Mouse (Mus musculus) forebrain, embryonic 15.5 days (tissue): Measurements from ENCODE around the gene Rhag. TPM values are rescaled to one million over a fixed set of nuclear protein-coding genes. Genes with fewer than 3 reads are reported as not detected.

Experiments used
- ATAC-seq: fragments of 200-750 bp; cut with Nextera tagmentation; replicated peaks from 2 replicates; pipeline ENCODE4 v1.8.0; 2017; ENCODE audit warnings: mild to moderate bottlenecking, moderate TSS enrichment, moderate library complexity
- H3K27ac ChIP-seq: fragments of 300-500 bp; sonication (generic); replicated peaks from 2 replicates; pipeline ENCODE4 v1.5.1; 2015; ENCODE audit warnings: mild to moderate bottlenecking, inconsistent platforms
- H3K27me3 ChIP-seq: fragments of 300-500 bp; sonication (generic); 2 replicates; pipeline ENCODE4 v1.6.1; 2015; ENCODE audit warnings: inconsistent platforms
- H3K36me3 ChIP-seq: fragments of 300-500 bp; sonication (generic); 2 replicates; pipeline ENCODE4 v1.6.1; 2015; ENCODE audit warnings: mild to moderate bottlenecking, inconsistent platforms
- H3K4me1 ChIP-seq: fragments of 300-500 bp; sonication (generic); 2 replicates; pipeline ENCODE4 v1.6.1; 2015; ENCODE audit warnings: inconsistent platforms
- H3K4me2 ChIP-seq: fragments of 300-500 bp; sonication (generic); replicated peaks from 2 replicates; pipeline ENCODE4 v1.6.1; 2015; ENCODE audit warnings: mild to moderate bottlenecking, inconsistent platforms
- H3K4me3 ChIP-seq: fragments of 300-500 bp; sonication (generic); 2 replicates; pipeline ENCODE4 v1.5.1; 2015; ENCODE audit warnings: mild to moderate bottlenecking, inconsistent platforms
- H3K9ac ChIP-seq: fragments of 300-500 bp; sonication (generic); replicated peaks from 2 replicates; pipeline ENCODE4 v1.6.1; 2015; ENCODE audit warnings: mild to moderate bottlenecking, inconsistent platforms
- H3K9me3 ChIP-seq: fragments of 300-500 bp; sonication (generic); 2 replicates; pipeline ENCODE4 v1.6.1; 2016; ENCODE audit warnings: inconsistent platforms
- WGBS: fragments of 180-500 bp; shearing (Covaris S2); methylation state at CpG from one replicate; pipeline ENCODE4 v1.1.7; 2015; ENCODE audit warnings: mixed read lengths; 5-methylcytosine and 5-hydroxymethylcytosine counted together
- polyA plus RNA-seq: library from polyadenylated mRNA; unstranded; fragments of >200 nt; fragmentation: Nextera tagmentation; extraction: Ambion mirVana; gene quantifications from 2 replicates; pipeline ENCODE4 v1.2.1, GENCODE M21; 2015

Rhag gene
- polyA plus RNA-seq, result 0.15 and 0.17 TPM in 2 replicates

DNA sequence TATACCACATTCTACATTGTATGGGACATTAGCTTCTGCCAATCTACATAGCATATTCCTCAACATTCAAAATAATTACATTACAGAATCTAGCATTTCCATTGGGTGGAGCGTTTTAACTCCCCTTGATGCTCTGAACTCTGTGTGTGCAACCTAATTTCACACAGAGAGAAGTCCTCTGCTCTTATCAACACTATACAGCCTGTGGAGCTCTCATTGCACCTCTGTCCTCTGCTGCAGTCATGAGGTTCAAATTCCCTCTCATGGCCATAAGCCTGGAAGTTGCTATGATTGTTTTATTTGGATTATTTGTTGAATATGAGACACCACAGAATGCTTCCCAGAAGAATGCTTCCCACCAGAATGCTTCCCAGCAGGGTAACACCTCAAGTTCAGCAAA, at the start of gene Rhag:
Gene Rhag, plus strand, starts transcription at position 193 of the 400 bp plus-strand sequence.
- H3K27ac ChIP-seq, result no peak within 1 kb of the TSS
- H3K4me2 ChIP-seq, result no peak within 1 kb of the TSS
- no peak for ATAC-seq
- H3K9ac ChIP-seq, result no peak within 1 kb of the TSS
- H3K9me3 ChIP-seq, result no peaks in the 10 kb centered on the region
- no peaks in the 10 kb centered on the region for H3K27me3 ChIP-seq
- no peaks in the 10 kb centered on the region for H3K36me3 ChIP-seq
- no peaks in the 10 kb centered on the region for H3K4me1 ChIP-seq
- H3K4me3 ChIP-seq, result no peak within 1 kb of the TSS
- WGBS, result 77% methylated on average over 1 of the region's 1 CpGs

DNA sequence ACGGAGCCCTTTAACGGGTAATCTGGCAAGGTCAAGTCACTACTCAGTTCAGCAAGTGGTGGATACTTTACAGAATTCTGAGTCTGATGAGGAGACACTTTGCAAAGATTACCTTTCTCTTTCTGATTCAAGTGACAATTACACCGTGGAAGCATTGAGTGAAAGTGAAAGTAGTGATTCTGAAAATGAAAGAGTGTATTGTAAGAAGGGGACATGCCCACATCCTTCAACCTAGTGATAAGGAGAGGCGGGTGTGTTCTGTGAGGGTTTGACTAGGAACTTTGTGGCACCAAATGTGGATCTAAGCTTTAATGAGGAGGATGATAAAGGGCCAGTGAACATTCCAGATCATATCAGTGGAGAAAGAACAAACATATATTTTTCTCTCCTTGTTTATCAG, 47.3 kb upstream of the Rhag start:
- ATAC-seq, result no peak
- H3K27ac ChIP-seq, result no peak overlapping the region
- H3K9me3 ChIP-seq, result no peaks in the 10 kb centered on the region
- H3K36me3 ChIP-seq, result no peaks in the 10 kb centered on the region
- H3K4me1 ChIP-seq, result no peaks in the 10 kb centered on the region
- no peaks in the 10 kb centered on the region for H3K27me3 ChIP-seq
- H3K4me3 ChIP-seq, result no peak overlapping the region
- 78% methylated on average over 4 of the region's 4 CpGs for WGBS
- H3K9ac ChIP-seq, result no peak overlapping the region
- H3K4me2 ChIP-seq, result no peak overlapping the region

DNA sequence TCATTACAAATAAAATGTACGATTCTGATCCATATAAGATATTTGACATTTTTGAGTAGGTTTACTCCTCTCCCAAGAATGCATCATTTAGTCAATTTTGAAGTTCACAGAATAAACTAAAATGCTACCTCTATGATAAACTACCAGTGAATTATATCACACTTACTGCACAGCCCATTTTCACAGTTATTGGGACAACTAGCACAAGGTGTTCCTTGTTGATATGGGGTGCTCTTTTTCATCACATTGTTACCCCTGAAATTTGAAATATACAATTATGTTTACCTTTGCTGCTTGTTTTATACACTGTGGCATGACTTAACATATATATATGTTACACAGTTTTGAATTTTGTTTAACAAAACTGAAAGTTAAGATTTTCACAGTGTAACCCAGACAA, 43.8 kb upstream of the Rhag start:
- H3K9me3 ChIP-seq, result no peaks in the 10 kb centered on the region
- no peak overlapping the region for H3K9ac ChIP-seq
- no peak overlapping the region for H3K4me2 ChIP-seq
- no peaks in the 10 kb centered on the region for H3K27me3 ChIP-seq
- H3K4me1 ChIP-seq, result no peaks in the 10 kb centered on the region
- H3K36me3 ChIP-seq, result no peaks in the 10 kb centered on the region
- WGBS, result 87% methylated on average over 1 of the region's 1 CpGs
- H3K27ac ChIP-seq, result no peak overlapping the region
- no peak for ATAC-seq
- no peak overlapping the region for H3K4me3 ChIP-seq

DNA sequence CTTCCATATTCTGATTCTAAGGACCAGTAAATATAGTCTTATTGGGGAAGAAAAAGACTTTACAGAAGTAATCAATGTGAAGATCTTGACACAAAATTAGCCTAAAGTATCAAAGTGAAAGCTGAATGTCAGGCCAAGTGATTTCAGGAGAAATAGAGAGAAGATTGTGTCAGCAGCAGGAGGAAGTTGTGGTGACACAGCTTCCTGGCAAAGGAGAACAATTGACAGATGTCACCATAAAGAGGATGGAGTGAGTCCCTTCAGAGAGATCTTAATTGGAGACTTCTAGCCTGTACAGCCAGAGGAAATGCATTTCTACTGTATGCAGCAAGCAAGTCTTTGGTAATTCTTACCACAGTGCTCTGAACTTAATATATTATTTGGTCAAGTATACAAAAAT, 21.0 kb upstream of the Rhag start:
- ATAC-seq, result no peak
- no peak overlapping the region for H3K4me2 ChIP-seq

DNA sequence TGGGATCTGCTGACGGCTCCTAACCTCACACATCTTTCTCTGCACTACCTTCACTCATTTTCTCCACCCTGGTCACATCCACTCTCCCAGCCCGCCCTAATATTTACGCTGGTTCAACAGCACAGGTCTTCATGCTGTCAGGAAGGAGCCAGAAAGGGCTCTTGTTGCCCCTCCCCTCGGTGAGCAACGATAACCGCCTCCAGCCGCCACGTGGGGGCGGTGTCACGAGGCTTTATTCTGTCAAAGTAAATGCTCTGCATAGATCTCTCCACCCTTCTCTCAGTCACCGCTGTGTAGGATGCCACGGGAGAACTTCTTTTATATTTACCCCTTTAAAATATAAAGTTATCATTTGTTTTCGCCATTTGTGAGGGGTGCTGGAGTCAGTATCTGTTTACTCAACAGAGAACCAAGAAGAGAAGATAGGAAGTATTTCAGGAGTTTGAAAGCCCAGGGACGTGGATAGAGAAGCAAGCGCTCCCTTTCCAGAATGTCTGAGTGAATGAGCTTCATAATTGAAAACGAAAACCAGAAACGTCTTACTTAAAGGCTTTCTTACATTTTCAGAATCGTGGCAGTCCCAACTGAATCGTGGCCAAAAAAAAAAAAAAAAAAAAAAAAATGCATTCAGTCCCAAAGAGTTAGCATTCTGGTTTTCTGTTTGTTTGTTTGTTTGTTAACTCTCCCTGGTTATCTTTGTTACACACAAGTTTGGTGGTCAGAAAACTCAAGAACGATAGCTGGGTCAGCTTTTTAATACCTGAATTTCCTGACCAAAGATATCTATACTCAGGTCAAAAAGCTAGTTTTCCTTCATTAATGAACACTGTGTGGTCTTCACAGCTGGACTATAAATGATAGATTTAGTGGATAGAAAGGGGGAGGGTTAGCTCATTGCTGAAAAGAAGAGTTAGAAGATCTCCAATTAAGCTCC, 16.7 kb upstream of the Rhag start:
- H3K27ac ChIP-seq, result no peak overlapping the region
- no peaks in the 10 kb centered on the region for H3K9me3 ChIP-seq
- H3K4me2 ChIP-seq, result no peak overlapping the region
- no peak overlapping the region for H3K9ac ChIP-seq
- H3K27me3 ChIP-seq, result no peaks in the 10 kb centered on the region
- no peaks in the 10 kb centered on the region for H3K4me1 ChIP-seq
- no peak for ATAC-seq
- no peaks in the 10 kb centered on the region for H3K36me3 ChIP-seq
- no peak overlapping the region for H3K4me3 ChIP-seq
- 67% methylated on average over 20 of the region's 20 CpGs for WGBS

More for the DNA sequence above, 21.0 kb upstream of the Rhag start:
- H3K36me3 ChIP-seq, result no peaks in the 10 kb centered on the region
- no peak overlapping the region for H3K4me3 ChIP-seq
- no peaks in the 10 kb centered on the region for H3K27me3 ChIP-seq
- no peaks in the 10 kb centered on the region for H3K4me1 ChIP-seq
- no peak overlapping the region for H3K9ac ChIP-seq
- H3K9me3 ChIP-seq, result no peaks in the 10 kb centered on the region
- H3K27ac ChIP-seq, result no peak overlapping the region

DNA sequence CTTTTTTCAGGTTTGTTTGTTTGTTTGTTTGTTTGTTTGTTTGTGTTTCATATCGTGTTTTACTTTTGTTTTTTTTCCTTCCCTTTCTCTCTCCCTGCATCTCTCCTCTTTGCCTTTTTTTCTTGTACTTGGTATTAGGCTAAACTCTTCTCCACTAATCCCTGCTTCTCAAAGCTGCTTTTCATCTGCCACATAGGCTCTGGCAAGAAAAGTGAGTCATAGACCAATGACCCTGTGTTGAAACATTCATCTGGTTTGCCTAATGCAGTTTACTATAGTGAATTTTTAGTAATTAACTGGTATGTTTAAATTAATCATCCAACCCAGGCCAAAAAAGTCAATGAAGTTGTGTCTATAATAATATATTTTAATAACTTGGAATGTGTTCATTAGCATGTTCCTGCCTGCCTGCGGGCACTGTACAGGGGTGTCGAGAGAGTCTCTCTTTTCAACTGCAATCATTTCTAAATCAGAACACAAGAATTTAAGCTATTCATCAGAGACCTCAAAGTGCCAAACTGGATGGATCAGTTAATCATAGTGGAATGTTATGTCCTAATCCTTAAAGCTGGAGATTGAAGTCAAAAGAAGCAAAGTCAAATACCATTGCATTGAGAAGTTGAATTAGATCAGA, 8.1 kb upstream of the Rhag start:
- no peak for ATAC-seq
- no peak overlapping the region for H3K4me2 ChIP-seq
- WGBS, result 78% methylated on average over 3 of the region's 3 CpGs

DNA sequence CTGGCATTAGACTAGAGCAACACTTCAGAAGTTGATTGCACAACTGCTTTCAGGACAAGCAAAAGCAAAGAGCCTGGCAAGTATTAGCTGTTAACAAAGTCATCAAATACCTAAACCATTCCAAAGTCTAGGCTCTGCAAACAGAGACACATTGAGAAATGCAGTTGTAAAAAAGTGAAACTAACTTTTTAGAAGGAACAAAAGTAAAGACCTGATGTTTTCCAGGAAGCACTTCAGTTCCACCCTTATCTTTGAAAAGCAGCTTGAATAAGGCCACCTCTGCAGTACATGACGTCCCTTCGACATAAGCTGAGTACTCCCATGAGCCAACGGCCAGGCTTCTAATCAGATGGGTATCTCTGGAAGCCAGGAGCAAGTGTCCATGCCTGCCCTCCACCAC, 4.4 kb upstream of the Rhag start:
- Histone ChIP-seq H3K36me3 (no peaks in the 10 kb centered on the region), H3K4me1 (no peaks in the 10 kb centered on the region), H3K27ac (no peak overlapping the region), H3K27me3 (no peaks in the 10 kb centered on the region), H3K9ac (no peak overlapping the region), H3K9me3 (no peaks in the 10 kb centered on the region), H3K4me2 (no peak overlapping the region), H3K4me3 (no peak overlapping the region)
- WGBS, result 76% methylated on average over 3 of the region's 3 CpGs
- ATAC-seq, result no peak

More for the DNA sequence above, 8.1 kb upstream of the Rhag start:
- no peaks in the 10 kb centered on the region for H3K4me1 ChIP-seq
- H3K27me3 ChIP-seq, result no peaks in the 10 kb centered on the region
- H3K9me3 ChIP-seq, result no peaks in the 10 kb centered on the region
- no peak overlapping the region for H3K4me3 ChIP-seq
- H3K36me3 ChIP-seq, result no peaks in the 10 kb centered on the region
- no peak overlapping the region for H3K27ac ChIP-seq
- no peak overlapping the region for H3K9ac ChIP-seq

DNA sequence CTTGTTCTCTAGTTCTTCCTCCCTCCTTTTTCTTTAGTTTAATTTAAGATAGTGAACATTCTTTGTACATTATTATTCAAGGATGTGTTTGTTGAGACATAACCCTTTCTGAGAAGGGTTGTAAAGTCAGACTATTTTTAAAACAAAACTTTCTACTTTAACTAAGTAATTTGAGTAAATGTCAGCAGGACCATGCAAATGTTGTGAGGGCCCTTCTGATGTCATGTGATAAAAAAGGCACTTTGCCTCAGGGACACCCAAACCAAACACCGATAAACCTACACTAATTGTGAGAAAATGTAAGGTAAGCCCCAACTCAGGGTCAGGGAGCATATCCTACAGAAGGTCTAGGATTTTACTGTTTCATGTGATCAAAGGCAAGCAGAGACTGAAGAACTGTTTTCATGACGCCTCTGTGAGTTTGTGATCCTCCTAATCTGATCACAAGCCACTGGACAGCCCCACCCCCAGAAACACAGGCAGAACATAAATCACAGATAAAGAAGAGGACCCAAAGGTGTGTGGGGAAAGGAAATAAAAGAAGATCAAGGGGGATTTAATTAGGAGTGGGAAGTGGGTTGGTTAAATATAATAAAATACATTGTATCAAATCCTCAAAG, 3.9 kb upstream of the Rhag start, which contains the start of gene Crisp2:
Gene Crisp2, minus strand, starts transcription at position 51 of the 620 bp plus-strand sequence.
- WGBS, result 66% methylated on average over 2 of the region's 2 CpGs
- no peaks in the 10 kb centered on the region for H3K9me3 ChIP-seq
- no peaks in the 10 kb centered on the region for H3K27me3 ChIP-seq
- H3K4me3 ChIP-seq, result no peak within 1 kb of the TSS
- H3K36me3 ChIP-seq, result no peaks in the 10 kb centered on the region
- ATAC-seq, result no peak
- no peak within 1 kb of the TSS for H3K27ac ChIP-seq
- H3K4me1 ChIP-seq, result no peaks in the 10 kb centered on the region
- no peak within 1 kb of the TSS for H3K9ac ChIP-seq
- no peak within 1 kb of the TSS for H3K4me2 ChIP-seq

DNA sequence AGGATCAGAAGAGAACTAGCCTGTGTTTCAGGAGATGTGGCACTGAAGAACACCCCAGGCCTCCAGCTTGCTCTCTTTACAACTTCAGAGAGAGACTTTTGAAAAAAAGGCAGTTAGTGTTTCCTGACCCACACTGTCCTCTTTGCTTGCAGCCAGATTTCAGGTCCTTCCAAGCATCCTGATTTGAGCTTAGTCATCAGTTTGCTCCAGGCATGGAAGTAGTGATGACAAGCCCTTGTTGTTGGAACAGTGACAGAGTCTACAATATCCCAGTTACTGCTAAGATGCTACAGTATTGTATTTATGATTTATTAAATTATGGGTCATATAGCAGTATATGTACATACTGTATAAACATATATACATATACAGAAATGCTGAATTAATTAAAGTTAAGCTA, 2.9 kb upstream of the Rhag start:
- Histone ChIP-seq H3K9ac (no peak overlapping the region), H3K27ac (no peak overlapping the region), H3K27me3 (no peaks in the 10 kb centered on the region), H3K4me2 (no peak overlapping the region), H3K4me1 (no peaks in the 10 kb centered on the region), H3K4me3 (no peak overlapping the region), H3K36me3 (no peaks in the 10 kb centered on the region), H3K9me3 (no peaks in the 10 kb centered on the region)
- ATAC-seq, result no peak

DNA sequence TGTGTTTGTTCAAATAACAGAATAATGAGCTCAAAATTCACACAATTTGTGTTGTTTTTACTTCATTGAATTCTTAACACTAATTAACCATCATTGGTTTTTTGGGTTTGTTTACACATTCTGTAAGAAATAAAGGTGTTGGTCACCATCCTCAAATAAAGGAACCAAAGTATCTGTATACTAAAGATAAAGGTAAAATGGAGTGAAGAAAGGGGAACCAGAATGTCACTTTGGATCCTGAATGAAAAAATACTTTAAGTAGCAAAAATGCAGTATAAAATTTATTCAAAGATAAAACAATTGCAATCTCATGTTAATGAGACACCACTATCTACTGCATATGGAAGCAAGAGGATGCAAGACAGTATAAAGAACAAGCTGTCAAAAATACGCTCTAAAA, 634 bp downstream of the Rhag start:
- H3K4me3 ChIP-seq, result no peak overlapping the region
- no peak overlapping the region for H3K27ac ChIP-seq
- H3K9ac ChIP-seq, result no peak overlapping the region
- no peaks in the 10 kb centered on the region for H3K9me3 ChIP-seq
- WGBS, result 75% methylated on average over 1 of the region's 1 CpGs
- H3K4me2 ChIP-seq, result no peak overlapping the region
- ATAC-seq, result no peak
- no peaks in the 10 kb centered on the region for H3K27me3 ChIP-seq
- no peaks in the 10 kb centered on the region for H3K4me1 ChIP-seq
- no peaks in the 10 kb centered on the region for H3K36me3 ChIP-seq

DNA sequence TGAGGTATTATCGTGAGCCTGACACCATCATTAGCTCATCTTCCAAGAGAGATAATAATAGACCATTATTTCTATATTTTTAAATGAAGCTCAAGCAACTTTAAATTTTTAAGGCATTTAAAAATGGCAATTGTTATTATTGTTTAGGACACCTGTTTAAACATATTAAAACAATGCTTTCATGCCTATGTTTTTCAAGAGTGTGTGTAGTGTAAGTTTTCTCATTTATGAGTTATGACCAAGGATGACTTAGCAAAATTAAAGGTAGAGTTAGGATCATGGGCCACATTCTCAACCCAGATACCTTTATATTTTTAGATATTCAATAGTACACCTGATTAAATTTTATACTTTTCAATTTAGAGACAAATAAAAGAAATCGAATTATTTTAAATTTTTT, 1.3 kb downstream of the Rhag start:
- ATAC-seq, result no peak
- no peak overlapping the region for H3K4me2 ChIP-seq
- H3K9ac ChIP-seq, result no peak overlapping the region
- 77% methylated on average over 2 of the region's 2 CpGs for WGBS
- no peaks in the 10 kb centered on the region for H3K36me3 ChIP-seq
- no peaks in the 10 kb centered on the region for H3K4me1 ChIP-seq
- H3K27me3 ChIP-seq, result no peaks in the 10 kb centered on the region
- no peak overlapping the region for H3K27ac ChIP-seq
- no peaks in the 10 kb centered on the region for H3K9me3 ChIP-seq
- H3K4me3 ChIP-seq, result no peak overlapping the region

DNA sequence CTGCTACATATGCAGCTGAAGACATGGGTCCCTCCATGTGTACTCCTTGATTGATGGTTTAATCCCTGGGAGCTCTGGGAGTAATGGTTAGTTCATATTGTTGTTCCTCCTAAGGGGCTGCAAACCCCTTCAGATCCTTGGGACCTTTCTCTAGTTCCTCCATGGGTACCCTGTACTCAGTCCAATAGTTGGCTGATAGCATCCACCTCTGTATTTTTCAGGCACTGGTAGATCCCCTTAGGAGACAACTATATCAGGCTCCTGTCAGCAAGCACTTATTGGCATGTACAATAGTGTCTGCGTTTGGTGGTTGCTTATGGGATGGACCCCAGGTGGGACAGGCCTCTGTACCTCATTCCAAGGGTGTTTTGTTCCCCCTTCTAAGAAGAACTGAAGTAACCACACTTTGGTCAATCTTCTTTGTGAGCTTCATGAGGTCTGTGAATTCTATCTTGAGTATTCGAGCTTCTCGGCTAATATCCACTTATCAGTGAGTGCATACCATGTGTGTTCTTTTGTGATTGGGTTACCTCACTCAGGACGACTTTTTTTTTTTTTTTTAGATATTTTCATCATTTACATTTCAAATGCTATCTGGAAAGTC, 6.5 kb downstream of the Rhag start:
- H3K4me1 ChIP-seq, result no peaks in the 10 kb centered on the region
- H3K27me3 ChIP-seq, result no peaks in the 10 kb centered on the region

More for the DNA sequence above, 6.5 kb downstream of the Rhag start:
- 74% methylated on average over 4 of the region's 4 CpGs for WGBS
- no peaks in the 10 kb centered on the region for H3K36me3 ChIP-seq
- no peak overlapping the region for H3K4me3 ChIP-seq
- no peak for ATAC-seq
- no peak overlapping the region for H3K27ac ChIP-seq
- no peaks in the 10 kb centered on the region for H3K9me3 ChIP-seq
- no peak overlapping the region for H3K4me2 ChIP-seq
- H3K9ac ChIP-seq, result no peak overlapping the region
